Mouse (Mus musculus): ENCODE data around the gene Rac2. TPM values are rescaled to one million over a fixed set of nuclear protein-coding genes. Genes with fewer than 3 reads are reported as not detected.

The Rac2 gene
- 9.9 TPM for polyA plus RNA-seq (2014; fragmentation: Illumina TruSeq; extraction: RNeasy Lipid Tissue Mini Kit (QIAGEN cat#74804); ENCODE audit: low read depth, low replicate concordance)

DNA sequence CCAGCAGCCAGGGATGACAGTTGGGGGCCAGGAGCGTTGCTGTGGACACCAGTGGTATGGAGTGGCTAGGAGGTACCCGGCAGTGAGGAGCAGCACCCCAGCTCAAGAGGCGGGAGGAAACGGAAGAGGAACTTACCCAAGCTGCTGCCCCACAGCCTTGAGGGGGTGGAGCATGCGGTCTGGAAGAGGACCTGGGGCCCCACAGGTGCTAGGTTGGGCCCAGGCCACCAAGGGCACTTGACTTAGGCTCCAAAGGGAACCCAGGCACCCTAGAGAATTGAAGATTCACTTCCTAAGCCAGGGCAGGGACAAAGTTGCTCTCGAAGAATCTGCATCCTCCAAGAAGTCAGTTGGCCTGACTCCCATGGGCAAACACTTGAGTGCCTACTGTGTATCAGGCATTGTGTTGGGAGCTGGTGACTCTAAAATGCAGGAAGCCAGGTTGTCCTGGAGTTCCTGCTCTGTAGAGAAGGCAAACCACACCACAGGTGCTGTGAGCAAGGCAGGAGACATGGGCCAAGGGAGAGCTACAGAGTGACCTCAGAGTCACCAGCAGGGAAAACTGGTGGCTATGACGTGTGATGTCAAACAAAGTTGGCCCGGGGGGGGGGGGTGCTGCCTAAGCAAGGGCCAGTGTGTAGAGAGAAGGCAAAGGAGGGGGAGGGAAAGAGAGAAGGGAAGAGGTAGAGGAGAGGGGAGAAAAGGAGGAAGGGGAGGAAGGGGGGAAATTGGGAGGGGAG is at the start of gene Rac2:
TSS of gene Rac2 (minus strand) at position 126 of the 740 bp plus-strand sequence.

DNA sequence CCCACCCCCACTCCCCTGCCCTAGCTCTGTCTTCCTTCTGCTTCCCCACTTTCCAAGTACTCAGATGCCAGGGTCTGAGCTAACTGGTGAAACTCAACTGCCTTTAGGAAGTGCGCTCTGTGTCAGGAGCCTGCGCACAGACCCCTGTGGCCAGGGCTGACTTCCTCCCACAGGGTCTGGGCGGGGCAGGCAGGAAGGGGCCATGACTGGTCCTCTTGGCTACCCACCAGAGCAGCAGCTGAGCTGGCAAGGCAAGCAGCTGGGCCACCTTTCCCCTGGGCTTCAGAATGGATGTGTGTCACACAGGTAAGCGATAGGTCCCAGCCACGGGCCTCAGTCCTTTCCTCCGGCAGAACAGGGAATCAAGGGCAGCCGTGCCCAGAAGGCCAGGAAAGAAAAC is 24.3 kb upstream of the Rac2 start, which contains the start of gene Cyth4:
TSS of gene Cyth4 (plus strand) at position 134 of the 400 bp plus-strand sequence.

DNA sequence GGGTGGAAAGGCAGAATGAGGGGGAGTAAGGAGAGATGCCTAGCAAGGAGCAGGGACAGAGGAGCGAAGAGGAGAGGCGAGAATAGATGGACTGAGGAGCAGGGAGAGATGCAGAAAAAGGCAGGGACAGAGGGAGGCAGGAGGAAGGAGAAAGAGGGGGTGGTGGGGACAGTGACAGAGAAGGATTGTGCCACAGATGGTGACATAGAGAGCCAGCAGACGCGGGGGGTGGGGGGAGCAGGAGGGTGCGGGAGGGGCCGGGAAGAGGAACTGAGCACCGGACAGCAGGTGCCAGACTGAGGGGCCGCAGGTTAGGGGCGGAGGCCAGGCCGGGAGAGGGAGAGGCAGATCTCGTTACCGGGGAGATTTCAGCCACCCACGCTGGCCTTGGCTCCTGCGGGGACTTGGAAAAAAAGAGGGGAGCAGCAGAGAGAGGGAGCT is 28.0 kb downstream of the Rac2 start, which contains the start of gene Sstr3:
TSS of gene Sstr3 (minus strand) at position 125 of the 441 bp plus-strand sequence.

DNA sequence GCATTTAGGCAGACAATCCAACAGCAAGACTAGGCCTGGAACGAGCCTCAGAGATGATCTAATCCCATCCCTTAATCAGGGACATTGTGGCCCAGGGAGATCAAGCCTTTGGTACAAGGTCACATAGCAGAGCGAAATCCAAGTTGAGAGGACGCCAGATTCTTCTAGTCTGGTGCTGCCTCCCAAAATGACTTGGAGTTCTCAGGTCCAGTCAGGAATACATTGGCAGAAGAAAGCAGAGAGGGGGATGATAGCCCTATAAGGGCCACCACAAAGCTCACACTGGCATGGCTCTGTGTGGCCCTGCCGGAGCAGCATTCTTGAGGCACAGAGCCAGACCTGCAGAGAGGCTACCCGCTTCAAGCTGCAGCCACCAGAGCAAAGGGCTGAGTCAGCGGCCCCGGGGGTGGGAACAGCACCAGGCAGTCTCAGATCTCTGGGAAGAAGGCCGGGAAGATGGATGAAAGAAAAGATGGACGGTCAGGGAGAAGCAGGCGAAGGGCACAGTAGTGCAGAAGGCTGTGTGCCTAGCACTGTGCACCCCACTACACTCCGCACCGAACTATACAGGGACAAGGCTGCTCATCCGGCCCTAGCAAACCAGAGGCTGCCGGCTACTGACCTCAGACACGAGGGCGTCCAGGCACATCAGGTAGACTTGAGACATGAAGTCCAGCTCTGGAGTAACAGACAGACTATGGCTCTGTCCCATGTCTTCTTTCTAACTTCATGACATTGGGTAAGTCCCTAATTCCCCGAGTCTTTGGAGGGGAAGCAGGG is 41.7 kb downstream of the Rac2 start, which contains the start of gene C1qtnf6:
TSS of gene C1qtnf6 (minus strand) at position 746 of the 780 bp plus-strand sequence.

Other genes starting within 250 kb of the Rac2 start
- 14.8 TPM for gene Csf2rb, start 247.0 kb downstream of the Rac2 start, polyA plus RNA-seq (2014; fragmentation: Illumina TruSeq; extraction: RNeasy Lipid Tissue Mini Kit (QIAGEN cat#74804); ENCODE audit: low read depth, low replicate concordance)
- gene Tex33, start 176.9 kb downstream of the Rac2 start, polyA plus RNA-seq (2014; fragmentation: Illumina TruSeq; extraction: RNeasy Lipid Tissue Mini Kit (QIAGEN cat#74804); ENCODE audit: low read depth, low replicate concordance), result 9.8 TPM
- 51.7 TPM for gene Tst, start 166.9 kb downstream of the Rac2 start, polyA plus RNA-seq (2014; fragmentation: Illumina TruSeq; extraction: RNeasy Lipid Tissue Mini Kit (QIAGEN cat#74804); ENCODE audit: low read depth, low replicate concordance)
- gene Mpst, start 166.4 kb downstream of the Rac2 start, polyA plus RNA-seq (2014; fragmentation: Illumina TruSeq; extraction: RNeasy Lipid Tissue Mini Kit (QIAGEN cat#74804); ENCODE audit: low read depth, low replicate concordance), result 50.4 TPM
- 127 TPM for gene Kctd17, start 144.2 kb downstream of the Rac2 start, polyA plus RNA-seq (2014; fragmentation: Illumina TruSeq; extraction: RNeasy Lipid Tissue Mini Kit (QIAGEN cat#74804); ENCODE audit: low read depth, low replicate concordance)
- 0.45 TPM for gene Tmprss6, start 104.1 kb downstream of the Rac2 start, polyA plus RNA-seq (2014; fragmentation: Illumina TruSeq; extraction: RNeasy Lipid Tissue Mini Kit (QIAGEN cat#74804); ENCODE audit: low read depth, low replicate concordance)
- gene Il2rb, start 77.5 kb downstream of the Rac2 start, polyA plus RNA-seq (2014; fragmentation: Illumina TruSeq; extraction: RNeasy Lipid Tissue Mini Kit (QIAGEN cat#74804); ENCODE audit: low read depth, low replicate concordance), result 2.5 TPM
- 14.7 TPM for gene C1qtnf6, start 41.4 kb downstream of the Rac2 start, polyA plus RNA-seq (2014; fragmentation: Illumina TruSeq; extraction: RNeasy Lipid Tissue Mini Kit (QIAGEN cat#74804); ENCODE audit: low read depth, low replicate concordance)
- not detected for gene Sstr3, start 28.1 kb downstream of the Rac2 start, polyA plus RNA-seq (2014; fragmentation: Illumina TruSeq; extraction: RNeasy Lipid Tissue Mini Kit (QIAGEN cat#74804); ENCODE audit: low read depth, low replicate concordance)
- gene Cyth4, start 24.3 kb upstream of the Rac2 start, polyA plus RNA-seq (2014; fragmentation: Illumina TruSeq; extraction: RNeasy Lipid Tissue Mini Kit (QIAGEN cat#74804); ENCODE audit: low read depth, low replicate concordance), result 28.4 TPM
- 0.46 TPM for gene Elfn2, start 146.0 kb upstream of the Rac2 start, polyA plus RNA-seq (2014; fragmentation: Illumina TruSeq; extraction: RNeasy Lipid Tissue Mini Kit (QIAGEN cat#74804); ENCODE audit: low read depth, low replicate concordance)
- 38.6 TPM for gene Mfng, start 200.7 kb upstream of the Rac2 start, polyA plus RNA-seq (2014; fragmentation: Illumina TruSeq; extraction: RNeasy Lipid Tissue Mini Kit (QIAGEN cat#74804); ENCODE audit: low read depth, low replicate concordance)
- 22.6 TPM for gene Card10, start 230.3 kb upstream of the Rac2 start, polyA plus RNA-seq (2014; fragmentation: Illumina TruSeq; extraction: RNeasy Lipid Tissue Mini Kit (QIAGEN cat#74804); ENCODE audit: low read depth, low replicate concordance)